Mouse (Mus musculus): Measurements from ENCODE around the gene Tnip3.

- TF ChIP-seq CTCF (IDR thresholded peaks at IDR 0.05; ENCODE audit: low read depth, low read length): no peak
- TF ChIP-seq POLR2A (IDR thresholded peaks at IDR 0.05; ENCODE audit: insufficient read depth, low read length): no peak
- TF ChIP-seq EP300 (IDR thresholded peaks at IDR 0.05; ENCODE audit: insufficient read depth, low read depth, low read length): no peak
These were observed 13.0 kb downstream of the Tnip3 start for GRCm38 (mm10) chr6:65538022-65538652.
